Mouse (Mus musculus) heart, postnatal 4 days (tissue): ENCODE data around the gene Pim1. TPM values are rescaled to one million over a fixed set of nuclear protein-coding genes. Genes with fewer than 3 reads are reported as not detected.
"Not testable (repeated sequence)": the region's sequence is repeated elsewhere in the genome, so short reads cannot be mapped to it uniquely, and the experiment has no call there.

Source experiments
- DNase-seq: peaks from one replicate; pipeline ENCODE4 v3.0.0; 2021
- total RNA-seq, 2 experiments: library from RNA; stranded (reverse); gene quantifications; 2 replicates each; pipeline ENCODE4 v1.2.3; 2021

The Pim1 gene
- total RNA-seq, result 10 to 100 TPM; 74.0 to 77.0 TPM

GRCm38 (mm10) chr17:29490713-29491581 is at the start of gene Pim1:
Gene Pim1, plus strand, starts transcription at chr17:29490753.
- peak; percentile 70 for DNase-seq

GRCm38 (mm10) chr17:29441562-29441961 is 49.0 kb upstream of the Pim1 start:
- DNase-seq, result no peak

GRCm38 (mm10) chr17:29442131-29442557 is 48.4 kb upstream of the Pim1 start:
- DNase-seq, result no peak

- DNase-seq, result no peak
Observed at GRCm38 (mm10) chr17:29443724-29444123, 46.8 kb upstream of the Pim1 start.

GRCm38 (mm10) chr17:29445072-29445471 is 45.5 kb upstream of the Pim1 start:
- no peak for DNase-seq

GRCm38 (mm10) chr17:29447323-29447722 is 43.2 kb upstream of the Pim1 start:
- no peak for DNase-seq

GRCm38 (mm10) chr17:29448055-29448454 is 42.5 kb upstream of the Pim1 start:
- no peak for DNase-seq

- no peak for DNase-seq
Observed at GRCm38 (mm10) chr17:29448561-29448960, 42.0 kb upstream of the Pim1 start.

GRCm38 (mm10) chr17:29450899-29451840 is 39.4 kb upstream of the Pim1 start:
- peak; percentile 63 for DNase-seq

GRCm38 (mm10) chr17:29451841-29452210 is 38.7 kb upstream of the Pim1 start:
- no peak for DNase-seq

- DNase-seq, result not testable (repeated sequence)
Observed at GRCm38 (mm10) chr17:29454119-29454518, 36.4 kb upstream of the Pim1 start.

GRCm38 (mm10) chr17:29455411-29456120 is 35.0 kb upstream of the Pim1 start:
- DNase-seq, result peak; percentile 56

- no peak for DNase-seq
Observed at GRCm38 (mm10) chr17:29456476-29456875, 34.1 kb upstream of the Pim1 start.

- DNase-seq, result no peak
Observed at GRCm38 (mm10) chr17:29456926-29457325, 33.6 kb upstream of the Pim1 start.

- peak; percentile 86 for DNase-seq
Observed at GRCm38 (mm10) chr17:29457795-29458560, 32.6 kb upstream of the Pim1 start.

GRCm38 (mm10) chr17:29459321-29460118 is 31.0 kb upstream of the Pim1 start:
- peak; percentile 67 for DNase-seq

- no peak for DNase-seq
Observed at GRCm38 (mm10) chr17:29460119-29460505, 30.4 kb upstream of the Pim1 start.

GRCm38 (mm10) chr17:29463627-29464026 is 26.9 kb upstream of the Pim1 start:
- peak; percentile 37 for DNase-seq

GRCm38 (mm10) chr17:29464068-29464467 is 26.5 kb upstream of the Pim1 start:
- peak; percentile 37 for DNase-seq

GRCm38 (mm10) chr17:29464519-29465140 is 25.9 kb upstream of the Pim1 start:
- DNase-seq, result no peak
